Mouse (Mus musculus) CH12.LX (cell line): ENCODE measurements around the gene Shtn1.

ENCODE experiments used
- BHLHE40 ChIP-seq: IDR thresholded peaks from 2 replicates; pipeline ENCODE4 v1.6.1; 2011; ENCODE audit warnings: mild to moderate bottlenecking, low read depth, low read length, improper control_type of control experiment
- CTCF ChIP-seq, 2 experiments: IDR thresholded peaks in 1 of 2; conservative IDR thresholded peaks in 1 of 2; 2 replicates each; pipeline ENCODE4 v1.5.1; 2011 to 2012; ENCODE audit warnings: low read depth in 2 of 2, low read length in 2 of 2, improper control_type of control experiment in 1 of 2, inconsistent platforms in 1 of 2, mild to moderate bottlenecking in 1 of 2, moderate library complexity in 1 of 2
- KAT2A ChIP-seq: IDR thresholded peaks from 2 replicates; pipeline ENCODE4 v1.6.1; 2012; ENCODE audit warnings: low read length, improper control_type of control experiment, inconsistent platforms; ENCODE audit not compliant: insufficient replicate concordance
- MAX ChIP-seq: IDR thresholded peaks from 2 replicates; pipeline ENCODE4 v1.6.1; 2011; ENCODE audit warnings: low read length, improper control_type of control experiment
- MAZ ChIP-seq: IDR thresholded peaks from 2 replicates; pipeline ENCODE4 v1.6.1; 2012; ENCODE audit warnings: low read depth, mild to moderate bottlenecking, inconsistent platforms, low read length, improper control_type of control experiment, moderate library complexity
- POLR2A ChIP-seq: IDR thresholded peaks from 2 replicates; pipeline ENCODE4 v1.6.1; 2011; ENCODE audit warnings: low read depth, mild to moderate bottlenecking, improper control_type of control experiment, low read length
- RCOR1 ChIP-seq: conservative IDR thresholded peaks from 2 replicates; pipeline ENCODE4 v1.6.1; 2012; ENCODE audit warnings: low read depth, mild to moderate bottlenecking, inconsistent platforms, low read length, improper control_type of control experiment
- ZKSCAN1 ChIP-seq: IDR thresholded peaks from 2 replicates; pipeline ENCODE4 v1.6.1; 2012; ENCODE audit warnings: low read depth, inconsistent platforms, low read length, improper control_type of control experiment, borderline replicate concordance
- ZMIZ1 ChIP-seq: IDR thresholded peaks from 2 replicates; pipeline ENCODE4 v1.6.1; 2012; ENCODE audit warnings: low read depth, mild to moderate bottlenecking, inconsistent platforms, low read length, improper control_type of control experiment

DNA sequence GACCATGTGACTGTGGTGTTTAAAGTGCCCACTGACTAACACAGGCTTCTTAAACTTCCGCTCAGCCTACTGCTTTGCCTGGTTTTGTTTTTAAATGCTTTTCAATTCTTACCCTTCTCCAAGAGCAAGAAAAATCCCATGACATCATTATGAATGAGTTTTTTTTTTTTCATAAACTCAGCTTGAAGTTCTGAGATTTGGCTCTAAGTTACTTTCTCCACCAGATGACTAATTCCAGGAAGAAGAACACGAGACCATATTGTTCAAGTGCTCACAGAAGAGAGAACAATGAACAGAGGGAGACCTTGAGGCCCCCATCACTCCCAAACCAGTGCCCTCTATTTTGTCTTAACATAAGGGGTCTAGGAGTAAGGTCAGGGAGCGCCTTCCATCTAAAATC lies 39.1 kb downstream of the Shtn1 start:
- TF ChIP-seq CTCF (conservative IDR thresholded peaks at IDR 0.05 in 1 of 2, IDR thresholded peaks at IDR 0.05 in 1 of 2; ENCODE audit: low read depth in 2 of 2, low read length in 2 of 2): no peak
- no peak for TF ChIP-seq ZKSCAN1
- no peak for TF ChIP-seq ZMIZ1
- TF ChIP-seq BHLHE40: peak; percentile 84
- no peak for TF ChIP-seq KAT2A
- TF ChIP-seq RCOR1: no peak
- no peak for TF ChIP-seq POLR2A
- no peak for TF ChIP-seq MAZ
- no peak for TF ChIP-seq MAX
